Mouse (Mus musculus): ENCODE results near the gene Arfgap2.

DNA sequence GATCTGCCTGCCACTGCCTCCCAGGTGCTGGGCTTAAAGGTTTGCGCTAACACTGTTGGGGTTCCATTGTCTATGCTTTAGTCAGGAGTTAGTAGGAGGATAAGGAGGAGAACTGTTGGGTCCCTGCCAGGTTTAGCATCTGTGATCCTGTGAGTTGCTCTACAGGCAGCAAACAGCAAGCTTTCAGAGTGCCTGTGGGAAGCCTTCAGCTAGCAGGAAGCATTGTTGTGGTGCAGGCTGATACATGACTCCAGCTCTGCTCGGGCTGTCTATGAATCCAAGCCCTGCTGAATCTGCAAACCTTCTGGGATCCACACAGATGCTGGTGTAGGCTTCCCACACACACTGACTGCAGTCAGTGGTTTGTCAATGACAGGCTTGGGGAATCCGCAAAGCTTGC is 21.4 kb upstream of the Arfgap2 start:
- TF ChIP-seq POLR2A (IDR thresholded peaks at IDR 0.05; ENCODE audit: insufficient read length, low read depth) = no peak
- no peak for TF ChIP-seq USF1 (IDR thresholded peaks at IDR 0.05; ENCODE audit: low read depth)
- TF ChIP-seq REST (IDR thresholded peaks at IDR 0.05; ENCODE audit: insufficient read depth, insufficient read length) = no peak
- no peak for TF ChIP-seq E2F4 (IDR thresholded peaks at IDR 0.05; ENCODE audit: insufficient read depth)
- TF ChIP-seq MAX (IDR thresholded peaks at IDR 0.05; ENCODE audit: low read depth) = no peak
- TF ChIP-seq POLR2AphosphoS2 (IDR thresholded peaks at IDR 0.05; ENCODE audit: insufficient read length, low read depth) = no peak
- no peak for TF ChIP-seq TCF3 (IDR thresholded peaks at IDR 0.05; ENCODE audit: insufficient read length, low read depth)
